Mouse (Mus musculus) MEL (cell line): ENCODE results near the gene Olfr772. TPM values are rescaled to one million over a fixed set of nuclear protein-coding genes. Genes with fewer than 3 reads are reported as not detected.
"Not testable (repeated sequence)": the region's sequence is repeated elsewhere in the genome, so short reads cannot be mapped to it uniquely, and the experiment has no call there.

Experiments used
- DNase-seq: peaks from one replicate; pipeline ENCODE4 v3.0.0; 2011; ENCODE audit warnings: low read depth, low spot score
- H3K27ac ChIP-seq: 2 replicates; pipeline ENCODE4 v1.5.1; 2012; ENCODE audit warnings: low read depth, mild to moderate bottlenecking, control low read depth, low read length, moderate library complexity; ENCODE audit not compliant: control insufficient read depth
- H3K27me3 ChIP-seq, 2 experiments: fragments of 150-350 bp in 1 of 2; sonication (generic) in 1 of 2; 2 replicates each; pipeline ENCODE4 v1.6.1; 2012; ENCODE audit warnings: low read length in 2 of 2, mild to moderate bottlenecking in 2 of 2, improper control_type of control experiment in 1 of 2, moderate library complexity in 1 of 2; ENCODE audit not compliant: insufficient read depth in 2 of 2, control insufficient read depth in 1 of 2
- H3K36me3 ChIP-seq, 2 experiments: 2 replicates each; pipeline ENCODE4 v1.6.1; 2012 to 2014; ENCODE audit warnings: low read length in 2 of 2, improper control_type of control experiment in 1 of 2, inconsistent platforms in 1 of 2, mild to moderate bottlenecking in 1 of 2; ENCODE audit not compliant: insufficient read depth in 2 of 2, control insufficient read depth in 1 of 2
- H3K4me1 ChIP-seq, 2 experiments: fragments of 150-350 bp in 1 of 2; sonication (generic) in 1 of 2; 2 replicates each; pipeline ENCODE4 v1.6.1; 2012; ENCODE audit warnings: low read length in 2 of 2, improper control_type of control experiment in 1 of 2, mild to moderate bottlenecking in 1 of 2; ENCODE audit not compliant: insufficient read depth in 2 of 2, control insufficient read depth in 1 of 2
- H3K4me3 ChIP-seq, 2 experiments: fragments of 150-350 bp in 1 of 2; sonication (generic) in 1 of 2; 2 replicates each; pipeline ENCODE4 v1.5.1; 2012; ENCODE audit warnings: low read depth in 2 of 2, low read length in 2 of 2, mild to moderate bottlenecking in 2 of 2, moderate library complexity in 2 of 2, control low read depth in 1 of 2, improper control_type of control experiment in 1 of 2; ENCODE audit not compliant: control insufficient read depth in 1 of 2, insufficient read depth in 1 of 2
- H3K79me2 ChIP-seq: 2 replicates; pipeline ENCODE4 v1.6.1; 2012; ENCODE audit warnings: mild to moderate bottlenecking, low read length, moderate library complexity; ENCODE audit not compliant: control insufficient read depth, poor library complexity, insufficient read depth
- H3K9ac ChIP-seq: 2 replicates; pipeline ENCODE4 v1.6.1; 2012; ENCODE audit warnings: low read depth, mild to moderate bottlenecking, control low read depth, low read length, moderate library complexity; ENCODE audit not compliant: control insufficient read depth, poor library complexity, severe bottlenecking
- H3K9me3 ChIP-seq: fragments of 150-350 bp; sonication (generic); replicated peaks from 2 replicates; pipeline ENCODE4 v1.6.1; 2012; ENCODE audit warnings: mild to moderate bottlenecking, low read length, improper control_type of control experiment, moderate library complexity; ENCODE audit not compliant: insufficient read depth
- CHD1 ChIP-seq: IDR thresholded peaks from 2 replicates; pipeline ENCODE4 v1.6.1; 2012; ENCODE audit warnings: low read depth, mild to moderate bottlenecking, inconsistent platforms, low read length, improper control_type of control experiment
- CHD2 ChIP-seq: IDR thresholded peaks from 2 replicates; pipeline ENCODE4 v1.6.1; 2011; ENCODE audit warnings: low read length, improper control_type of control experiment
- MAZ ChIP-seq: IDR thresholded peaks from 2 replicates; pipeline ENCODE4 v1.6.1; 2012; ENCODE audit warnings: low read depth, mild to moderate bottlenecking, inconsistent platforms, low read length, improper control_type of control experiment
- MXI1 ChIP-seq: IDR thresholded peaks from 2 replicates; pipeline ENCODE4 v1.6.1; 2011; ENCODE audit warnings: mild to moderate bottlenecking, low read depth, low read length, improper control_type of control experiment
- NELFE ChIP-seq: IDR thresholded peaks from 2 replicates; pipeline ENCODE4 v1.6.1; 2011; ENCODE audit warnings: low read depth, low read length, improper control_type of control experiment
- NRF1 ChIP-seq: IDR thresholded peaks from 2 replicates; pipeline ENCODE4 v1.6.1; 2014; ENCODE audit warnings: low read depth, mild to moderate bottlenecking, inconsistent platforms, low read length, improper control_type of control experiment, moderate library complexity; ENCODE audit not compliant: poor library complexity, insufficient read depth, severe bottlenecking
- POLR2AphosphoS2 ChIP-seq: IDR thresholded peaks from 2 replicates; pipeline ENCODE4 v1.6.1; 2011; ENCODE audit warnings: low read length, improper control_type of control experiment
- POLR2AphosphoS5 ChIP-seq: IDR thresholded peaks from 2 replicates; pipeline ENCODE4 v1.6.1; 2012; ENCODE audit warnings: low read depth, borderline replicate concordance, mild to moderate bottlenecking, inconsistent platforms, low read length, moderate library complexity, mixed read lengths
- RAD21 ChIP-seq: IDR thresholded peaks from 2 replicates; pipeline ENCODE4 v1.6.1; 2011; ENCODE audit warnings: mild to moderate bottlenecking, low read depth, low read length, improper control_type of control experiment
- SIN3A ChIP-seq: IDR thresholded peaks from 2 replicates; pipeline ENCODE4 v1.6.1; 2012; ENCODE audit warnings: low read length, improper control_type of control experiment, inconsistent platforms
- USF1 ChIP-seq: IDR thresholded peaks from 2 replicates; pipeline ENCODE4 v1.6.1; 2014; ENCODE audit warnings: low read depth, mild to moderate bottlenecking, inconsistent platforms, low read length, improper control_type of control experiment, moderate library complexity
- USF2 ChIP-seq, 2 experiments: IDR thresholded peaks; 2 replicates each; pipeline ENCODE4 v1.6.1; 2011 to 2012; ENCODE audit warnings: improper control_type of control experiment in 2 of 2, low read length in 2 of 2, borderline replicate concordance in 1 of 2, inconsistent platforms in 1 of 2, low read depth in 1 of 2, mild to moderate bottlenecking in 1 of 2; ENCODE audit not compliant: insufficient read depth in 1 of 2
- ZKSCAN1 ChIP-seq: IDR thresholded peaks from 2 replicates; pipeline ENCODE4 v1.6.1; 2012; ENCODE audit warnings: low read depth, mild to moderate bottlenecking, inconsistent platforms, low read length, improper control_type of control experiment, moderate library complexity
- ZNF384 ChIP-seq: IDR thresholded peaks from 2 replicates; pipeline ENCODE4 v1.6.1; 2012; ENCODE audit warnings: low read depth, mild to moderate bottlenecking, inconsistent platforms, low read length, improper control_type of control experiment
- polyA plus RNA-seq, 2 experiments: library from polyadenylated mRNA; stranded (reverse) in 1 of 2; unstranded in 1 of 2; fragments of >175 nt in 1 of 2; fragments of >200 nt in 1 of 2; gene quantifications; 2 replicates each; pipeline versions ENCODE4 v1.2.1 to v1.2.4; 2012; ENCODE audit warnings: low replicate concordance in 2 of 2, low read depth in 1 of 2; ENCODE audit not compliant: insufficient read length in 2 of 2, insufficient read depth in 1 of 2, missing spikeins in 1 of 2
- total RNA-seq: library from RNA; depleted of rRNA; stranded (reverse); fragments of 300-350 nt; gene quantifications from 2 replicates; pipeline ENCODE4 v1.2.3, GENCODE M21; 2012; rRNA removed

Olfr772 gene
- total RNA-seq = not detected in 2 replicates
- not detected for polyA plus RNA-seq

GRCm38 (mm10) chr10:129177821-129178220 lies at the start of gene Olfr772:
Olfr772 (minus strand) TSS chr10:129177921.
- H3K27ac ChIP-seq, H3K9ac ChIP-seq, H3K36me3 ChIP-seq, H3K27me3 ChIP-seq, H3K79me2 ChIP-seq, H3K4me3 ChIP-seq, DNase-seq, H3K9me3 ChIP-seq, H3K4me1 ChIP-seq: not testable (repeated sequence)

- not testable (repeated sequence) for H3K4me3 ChIP-seq, H3K36me3 ChIP-seq, DNase-seq, H3K9me3 ChIP-seq, H3K4me1 ChIP-seq, H3K27me3 ChIP-seq, H3K9ac ChIP-seq, H3K27ac ChIP-seq, H3K79me2 ChIP-seq
These were observed 9.6 kb upstream of the Olfr772 start, which contains the start of gene Olfr773 for GRCm38 (mm10) chr10:129187319-129187718. Olfr773 (minus strand) TSS chr10:129187419.

- Histone ChIP-seq H3K9ac (no peak within 1 kb of the TSS), H3K4me3 (no peak within 1 kb of the TSS), H3K79me2 (no peaks in the 10 kb centered on the region), H3K36me3 (no peaks in the 10 kb centered on the region), H3K9me3 (no peaks in the 10 kb centered on the region), H3K27ac (no peak within 1 kb of the TSS), H3K27me3 (no peaks in the 10 kb centered on the region), H3K4me1 (no peaks in the 10 kb centered on the region)
- TF ChIP-seq USF2 (IDR thresholded peaks at IDR 0.05; ENCODE audit: borderline replicate concordance in 1 of 2, insufficient read depth in 1 of 2, low read depth in 1 of 2, low read length in 2 of 2) = no peak
- no peak for TF ChIP-seq USF1
- no peak for DNase-seq
These were observed 13.1 kb downstream of the Olfr772 start, which contains the start of gene Olfr771 for GRCm38 (mm10) chr10:129164651-129165050. Olfr771 (minus strand) TSS chr10:129164751.

GRCm38 (mm10) chr10:129138898-129139297 lies 38.8 kb downstream of the Olfr772 start, which contains the start of gene Olfr770:
Olfr770 (minus strand) TSS chr10:129138998.
- Histone ChIP-seq H3K9ac (no peak within 1 kb of the TSS), H3K79me2 (no peaks in the 10 kb centered on the region), H3K36me3 (no peaks in the 10 kb centered on the region), H3K9me3 (no peaks in the 10 kb centered on the region), H3K4me3 (no peak within 1 kb of the TSS), H3K4me1 (no peaks in the 10 kb centered on the region), H3K27me3 (no peaks in the 10 kb centered on the region), H3K27ac (no peak within 1 kb of the TSS)
- TF ChIP-seq NELFE (no peak), CHD2 (no peak), POLR2AphosphoS2 (no peak), MXI1 (no peak), MAZ (no peak), NRF1 (no peak), POLR2AphosphoS5 (no peak), USF1 (no peak), RAD21 (no peak), CHD1 (no peak), SIN3A (no peak), ZKSCAN1 (no peak), ZNF384 (no peak), USF2 (IDR thresholded peaks at IDR 0.05; ENCODE audit: borderline replicate concordance in 1 of 2, insufficient read depth in 1 of 2, low read depth in 1 of 2, low read length in 2 of 2) (no peak)
- DNase-seq = no peak
